Mouse (Mus musculus) layer of hippocampus, adult 9-11 months (tissue): Measurements from ENCODE around the gene Sirt3.
"Not testable (repeated sequence)": the region's sequence is repeated elsewhere in the genome, so short reads cannot be mapped to it uniquely, and the experiment has no call there.

ENCODE experiments used
- DNase-seq: peaks from one replicate; pipeline ENCODE4 v3.0.0; 2022

Sirt3 gene

GRCm38 (mm10) chr7:140894611-140895010 lies 12.5 kb upstream of the Sirt3 start:
- DNase-seq, result no peak

- no peak for DNase-seq
Observed at GRCm38 (mm10) chr7:140894031-140894430, 11.9 kb upstream of the Sirt3 start.

GRCm38 (mm10) chr7:140890636-140891035 lies 8.5 kb upstream of the Sirt3 start:
- not testable (repeated sequence) for DNase-seq

GRCm38 (mm10) chr7:140882469-140882803 lies 327 bp upstream of the Sirt3 start:
- DNase-seq, result no peak

- DNase-seq, result no peak
Observed at GRCm38 (mm10) chr7:140880865-140881515, 1.1 kb downstream of the Sirt3 start.

GRCm38 (mm10) chr7:140880419-140880818 lies 1.7 kb downstream of the Sirt3 start:
- DNase-seq, result no peak

- DNase-seq, result no peak
Observed at GRCm38 (mm10) chr7:140879355-140879754, 2.8 kb downstream of the Sirt3 start.

- DNase-seq, result no peak
Observed at GRCm38 (mm10) chr7:140877364-140877763, 4.7 kb downstream of the Sirt3 start.

GRCm38 (mm10) chr7:140874224-140874623 lies 7.9 kb downstream of the Sirt3 start:
- DNase-seq, result no peak

GRCm38 (mm10) chr7:140864761-140865160 lies 17.3 kb downstream of the Sirt3 start:
- DNase-seq, result no peak

- no peak for DNase-seq
Observed at GRCm38 (mm10) chr7:140860728-140861127, 21.4 kb downstream of the Sirt3 start.

- no peak for DNase-seq
Observed at GRCm38 (mm10) chr7:140859997-140860396, 22.1 kb downstream of the Sirt3 start.

GRCm38 (mm10) chr7:140858746-140859145 lies 23.4 kb downstream of the Sirt3 start:
- DNase-seq, result no peak

- DNase-seq, result no peak
Observed at GRCm38 (mm10) chr7:140857550-140858505, 24.3 kb downstream of the Sirt3 start, which contains the start of gene Bet1l. Gene Bet1l (minus strand): TSS chr7:140857577.

GRCm38 (mm10) chr7:140856785-140857549 lies 25.1 kb downstream of the Sirt3 start, which contains the start of gene Ric8a:
Gene Ric8a (plus strand): TSS chr7:140856957.
- DNase-seq, result peak; percentile 91

- peak; percentile 93 for DNase-seq
Observed at GRCm38 (mm10) chr7:140855860-140856784, 26.0 kb downstream of the Sirt3 start, which contains the start of gene Gm45785. Gene Gm45785 (minus strand): TSS chr7:140856331.

GRCm38 (mm10) chr7:140855181-140855580 lies 26.9 kb downstream of the Sirt3 start:
- DNase-seq, result no peak

- DNase-seq, result no peak
Observed at GRCm38 (mm10) chr7:140854483-140854882, 27.6 kb downstream of the Sirt3 start.

- DNase-seq, result no peak
Observed at GRCm38 (mm10) chr7:140853386-140853785, 28.7 kb downstream of the Sirt3 start.

GRCm38 (mm10) chr7:140851916-140852315 lies 30.2 kb downstream of the Sirt3 start:
- no peak for DNase-seq

- DNase-seq, result no peak
Observed at GRCm38 (mm10) chr7:140848591-140848990, 33.5 kb downstream of the Sirt3 start.
